Mouse (Mus musculus) lung, postnatal 4 days (tissue): Measurements from ENCODE around the gene Hmg20b.

Source experiments
- DNase-seq, 2 experiments: peaks; one replicate each; pipeline ENCODE4 v3.0.0; 2021

Hmg20b gene

DNA sequence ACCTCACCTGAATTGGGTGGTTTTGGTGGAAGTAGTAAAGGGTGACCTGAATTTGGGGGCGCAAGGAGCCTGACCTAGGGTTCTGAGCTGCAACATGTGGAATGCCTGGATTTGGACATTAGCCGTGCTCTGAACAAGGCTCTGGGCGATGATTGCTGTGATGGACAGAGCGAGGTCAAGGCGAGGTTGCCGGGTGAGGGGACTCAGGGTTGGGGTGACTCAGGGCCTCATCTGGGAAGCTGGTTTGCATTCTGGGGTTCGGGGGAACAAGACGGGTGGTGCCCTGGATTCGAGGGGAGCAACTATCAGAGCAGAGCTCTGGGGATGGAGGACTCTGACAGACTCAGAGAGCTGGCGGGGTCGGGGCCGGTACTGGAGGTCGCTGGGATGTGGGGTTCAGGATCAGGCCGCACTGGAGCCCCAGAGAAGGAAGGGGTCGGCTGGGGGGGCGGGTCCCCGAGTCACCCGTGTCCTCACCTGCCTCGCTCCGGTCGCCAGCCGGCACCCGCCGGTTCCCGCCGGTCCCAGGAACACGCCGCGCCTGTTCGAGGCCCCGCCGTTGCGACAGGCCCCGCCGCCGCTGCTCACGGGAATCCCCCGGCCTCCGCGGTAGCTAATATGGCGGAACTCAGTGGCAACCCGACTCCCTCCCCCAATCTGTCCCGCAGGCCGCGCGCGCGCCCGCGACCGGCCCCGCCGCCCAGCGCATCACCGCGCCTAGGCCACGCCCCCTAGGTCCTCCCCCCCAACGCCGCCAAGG, 27.7 kb upstream of the Hmg20b start, which contains the start of gene Fzr1:
Gene Fzr1 (minus strand): TSS at position 724 of the 760 bp plus-strand sequence.
- no peak for DNase-seq

DNA sequence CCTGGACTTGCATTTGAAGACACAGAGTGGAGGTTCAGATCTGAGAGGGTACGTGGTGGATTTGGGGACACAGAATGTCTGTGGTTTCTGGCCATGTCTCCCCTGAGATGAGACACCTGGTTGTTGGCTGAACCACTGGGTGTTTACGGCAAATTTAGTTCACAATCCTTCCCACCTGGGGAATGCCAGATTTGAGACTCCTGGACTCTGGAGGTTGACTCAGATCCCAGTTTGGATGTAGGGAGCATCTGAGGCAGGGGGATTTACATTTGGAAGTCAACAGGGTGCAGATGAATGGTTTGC, 27.0 kb upstream of the Hmg20b start:
- no peak for DNase-seq

DNA sequence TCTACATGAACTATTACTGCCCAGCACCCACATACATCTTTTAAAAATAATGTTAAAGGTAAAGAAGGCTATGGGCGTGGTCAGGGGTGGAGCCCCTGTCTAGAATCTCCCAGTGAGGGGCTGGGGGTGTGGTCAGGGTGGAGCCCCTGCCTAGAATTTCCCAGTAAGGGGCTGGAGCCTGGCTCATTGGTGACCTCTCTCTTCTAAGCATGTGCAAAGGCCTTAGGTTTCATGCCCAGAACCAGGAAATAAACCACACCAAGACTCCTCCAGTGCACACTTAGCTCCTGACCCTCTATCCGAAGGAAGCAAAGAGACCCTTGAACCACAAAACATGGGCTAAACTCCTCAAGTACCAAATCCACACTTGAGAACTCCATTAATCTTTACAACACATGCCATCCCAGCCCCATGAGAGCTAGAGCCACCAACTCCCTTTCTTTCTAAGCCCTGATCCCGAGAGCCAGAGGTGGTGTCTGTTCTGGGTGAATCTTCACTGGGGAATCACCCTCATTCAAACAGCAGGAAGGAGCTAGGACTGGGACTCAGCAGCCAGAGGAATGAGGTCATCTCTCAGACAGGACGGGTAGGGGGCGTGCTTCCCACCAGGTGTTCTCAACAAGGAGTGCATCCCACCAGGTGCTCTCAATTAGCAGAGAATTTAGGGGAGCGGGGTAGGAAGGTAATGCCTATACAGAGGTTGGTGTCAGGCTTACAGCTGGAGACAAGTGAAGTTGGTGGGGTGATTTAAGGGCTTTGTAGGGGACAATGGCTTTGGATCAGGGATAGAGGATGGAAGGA, 26.5 kb upstream of the Hmg20b start:
- no peak for DNase-seq

DNA sequence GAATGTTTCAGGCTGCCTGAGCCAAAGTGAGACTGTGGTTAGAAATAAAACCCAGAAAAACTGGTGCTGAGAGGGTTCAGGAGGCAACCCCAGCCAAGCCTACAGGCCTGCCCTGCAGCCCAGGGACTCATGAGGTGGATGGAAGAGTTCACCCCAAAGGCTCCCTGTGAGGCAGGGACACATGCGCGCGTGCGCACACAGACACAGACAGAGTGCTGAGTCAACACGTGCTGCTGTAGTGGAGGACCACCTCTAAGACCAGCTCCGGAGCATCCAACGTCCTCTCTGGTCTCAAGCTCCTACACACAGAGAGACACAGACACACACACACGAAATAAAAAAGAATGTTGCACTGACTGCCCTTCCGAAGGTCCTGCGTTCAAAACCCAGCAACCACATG, 25.0 kb upstream of the Hmg20b start:
- DNase-seq: no peak

DNA sequence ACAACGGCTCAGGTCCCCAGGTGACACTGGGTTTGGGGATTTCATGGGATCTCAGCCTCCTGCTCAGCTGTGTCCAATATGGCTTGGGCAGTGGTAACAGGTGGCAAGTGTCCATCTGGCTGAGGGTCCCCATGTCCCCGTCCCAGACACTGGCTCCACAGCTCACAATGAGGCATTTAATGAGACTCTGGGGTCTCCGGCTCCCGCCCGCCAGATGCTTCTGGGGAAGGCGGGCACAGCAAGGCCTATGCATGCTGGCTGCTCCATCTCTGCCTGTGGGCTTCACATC, 16.9 kb upstream of the Hmg20b start:
- DNase-seq: no peak

DNA sequence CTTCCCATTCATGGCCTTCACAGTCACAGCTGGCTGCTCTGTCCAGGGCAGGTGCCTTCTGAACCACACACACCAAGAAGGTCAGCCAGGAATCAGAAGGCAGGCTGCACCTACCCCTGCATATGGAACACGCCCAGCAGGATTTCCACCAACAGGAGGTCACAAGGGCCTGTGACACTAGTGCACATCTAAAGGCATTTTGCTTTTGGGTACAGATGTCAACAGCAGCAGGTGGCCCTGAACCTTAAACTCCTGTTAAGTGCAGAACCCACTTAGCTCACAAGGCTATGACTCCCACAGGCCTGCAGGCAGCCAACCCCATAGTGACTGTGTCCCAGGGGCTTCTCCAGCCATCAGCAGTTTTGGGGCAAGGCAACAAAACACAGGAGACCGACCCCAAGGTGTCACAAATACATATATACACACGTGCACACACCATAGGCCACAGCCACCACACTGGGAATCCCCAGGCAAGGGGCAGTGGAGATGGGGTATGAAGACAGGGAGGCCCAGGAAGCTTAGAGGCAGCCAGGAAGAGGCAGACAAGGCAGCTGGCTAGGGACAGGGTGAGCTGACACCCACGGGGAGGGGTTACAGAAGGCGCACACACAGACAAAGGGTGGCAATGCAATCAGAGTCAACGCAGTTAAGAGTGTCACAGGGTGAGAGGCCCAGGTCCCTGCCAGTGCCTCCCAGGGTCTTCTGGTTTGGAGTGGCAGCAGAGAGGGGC, 16.4 kb upstream of the Hmg20b start:
- DNase-seq: no peak

DNA sequence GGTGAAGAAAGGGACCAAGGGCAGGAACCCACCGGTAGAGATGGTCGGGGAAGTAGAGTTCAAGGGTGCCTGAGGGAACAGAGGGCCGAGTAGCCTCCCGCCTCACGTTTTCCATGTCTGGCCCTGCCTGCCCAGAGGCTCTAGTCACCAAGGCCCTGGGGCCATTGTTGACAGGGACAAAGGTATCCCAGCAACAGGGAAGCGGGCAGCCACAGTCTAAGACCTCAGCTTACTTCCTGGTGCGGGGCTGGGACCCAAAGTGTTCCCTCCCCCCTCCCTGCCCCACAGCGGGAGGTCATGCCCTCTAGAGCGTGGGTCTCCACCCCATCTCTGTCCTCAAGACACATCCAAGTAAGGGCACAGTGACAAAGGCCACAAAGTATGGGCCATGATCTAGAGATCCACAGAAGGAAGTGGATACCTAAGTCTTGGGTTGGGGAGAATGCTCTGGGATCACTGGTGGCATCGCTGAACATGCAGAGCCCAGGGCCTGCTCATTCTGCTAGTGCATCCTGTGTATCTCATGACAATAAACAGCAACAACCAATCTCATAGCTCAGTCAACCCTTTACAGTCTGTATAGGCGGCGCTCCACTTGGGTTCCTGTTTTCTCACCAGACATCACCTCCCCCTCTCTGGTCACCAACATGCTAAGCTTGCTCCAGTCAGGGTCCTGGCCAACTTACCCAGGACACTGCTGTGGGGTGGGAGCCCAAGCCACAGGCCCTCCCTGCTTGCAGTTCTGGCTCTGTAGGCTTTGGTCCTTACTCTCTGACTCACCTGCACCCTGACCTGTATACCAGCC, 15.6 kb upstream of the Hmg20b start, which contains the start of gene 4930404N11Rik:
Gene 4930404N11Rik (minus strand): TSS at position 145 of the 805 bp plus-strand sequence.
- DNase-seq: peak in 1 of 2 experiments; percentile 48

DNA sequence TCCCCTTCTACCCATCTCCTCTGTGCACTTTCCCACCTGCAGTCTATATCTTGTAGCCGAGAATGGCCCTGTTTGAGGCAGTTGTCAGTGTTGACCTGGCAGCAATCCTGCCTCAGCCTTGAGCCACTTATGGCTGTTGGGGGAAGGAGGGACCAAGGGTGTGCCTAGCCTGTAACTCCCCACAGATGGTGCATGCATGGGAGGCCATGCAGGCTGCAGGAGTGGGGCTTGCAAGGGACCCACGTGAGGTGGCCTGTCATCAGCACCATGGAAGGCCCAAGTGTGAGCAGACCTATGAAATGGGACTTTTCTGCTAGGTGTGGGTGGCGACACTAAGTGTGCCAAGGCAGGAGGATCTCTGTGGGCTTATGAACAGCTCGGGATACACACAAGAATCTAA, 14.8 kb upstream of the Hmg20b start:
- DNase-seq: no peak

DNA sequence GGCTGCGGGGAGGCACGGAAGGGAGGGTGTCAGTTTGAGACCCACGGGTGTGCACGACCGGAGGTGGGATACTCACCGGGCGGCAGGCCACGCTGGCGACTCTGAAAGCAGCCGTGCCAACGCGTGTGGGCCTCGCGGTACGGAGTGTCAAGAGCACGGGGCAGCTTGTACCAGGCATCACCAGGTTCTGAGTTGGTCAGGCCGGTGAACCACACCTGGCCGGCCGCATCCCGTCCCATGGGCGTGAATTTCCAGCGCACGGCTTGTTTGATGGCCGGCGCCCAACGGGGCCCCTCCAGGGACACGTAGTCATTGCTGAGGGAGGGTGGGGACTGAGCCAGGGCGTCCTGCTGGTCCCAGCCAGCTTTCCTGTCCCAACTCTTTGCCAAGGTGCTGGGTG, 14.4 kb upstream of the Hmg20b start:
- DNase-seq: peak in 1 of 2 experiments; percentile 60

DNA sequence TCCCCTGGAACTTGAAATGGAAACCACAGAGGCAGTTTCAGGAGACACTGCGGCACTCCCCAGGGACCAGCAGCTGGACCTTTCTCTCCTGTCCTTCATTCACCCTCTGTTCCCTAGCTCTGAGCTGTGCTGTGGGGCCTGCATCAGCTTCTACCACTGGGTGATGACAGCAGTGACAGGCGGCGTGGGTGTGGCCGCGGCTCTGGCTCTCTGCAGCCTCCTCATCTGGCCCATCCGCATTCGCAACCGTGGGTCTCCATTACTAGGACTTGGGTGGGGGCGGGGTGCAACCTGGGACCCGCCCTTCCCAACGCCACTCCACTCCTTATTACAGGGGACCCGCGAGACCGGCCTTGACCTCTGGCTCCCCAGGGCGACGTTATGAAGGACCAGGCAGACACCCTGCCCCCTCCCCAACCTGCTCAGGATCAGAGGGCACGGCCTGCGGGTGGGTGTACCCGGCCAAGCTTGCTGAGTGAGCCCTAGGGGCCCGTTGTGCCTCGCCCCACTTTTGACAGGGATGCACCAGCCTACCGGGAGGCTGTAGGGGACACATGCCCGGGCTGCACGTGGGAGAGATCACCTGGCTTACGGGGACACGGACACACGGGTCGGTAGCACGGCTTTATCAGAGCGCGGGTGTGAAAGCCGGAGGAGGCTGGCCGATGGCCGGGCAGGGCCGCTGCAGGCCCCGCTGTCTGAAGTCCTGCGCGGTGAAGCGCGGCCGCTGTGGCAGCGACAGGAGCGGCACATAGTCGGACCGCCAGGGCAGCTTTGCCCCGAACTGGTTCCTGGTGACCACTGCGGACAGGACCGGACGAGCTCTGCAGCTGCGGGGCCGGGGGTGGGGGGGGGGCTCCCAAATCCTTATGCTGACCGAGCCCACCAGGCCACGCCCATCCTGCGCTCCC, 13.4 kb upstream of the Hmg20b start:
- no peak for DNase-seq

DNA sequence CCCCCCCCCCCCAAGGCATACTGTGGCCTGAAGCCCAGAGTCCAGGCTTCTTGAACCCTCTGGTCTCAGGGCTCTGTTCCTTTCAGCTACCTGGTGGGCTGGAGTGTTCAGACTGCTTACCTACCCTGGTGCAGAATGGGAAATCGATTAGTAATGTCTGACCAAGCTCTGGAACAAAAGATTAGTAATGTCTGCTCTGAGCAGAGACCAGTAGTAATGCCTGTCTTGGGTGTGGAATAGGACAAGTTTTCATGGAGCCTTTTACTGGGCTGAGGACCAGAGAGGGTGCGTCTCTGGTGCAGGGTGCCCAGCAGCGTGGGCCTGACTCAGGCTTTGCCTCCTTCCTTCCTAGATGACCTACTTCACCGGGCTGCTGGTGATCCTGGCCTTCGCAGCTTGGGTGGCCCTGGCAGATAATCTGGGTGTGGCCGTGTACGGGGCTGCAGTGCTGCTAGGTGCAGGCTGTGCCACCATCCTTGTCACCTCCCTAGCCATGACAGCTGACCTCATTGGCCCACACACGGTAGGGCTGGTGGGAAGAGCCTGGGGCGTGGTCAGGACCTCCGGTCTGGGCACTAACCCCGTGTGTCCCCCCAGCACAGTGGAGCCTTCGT, 12.2 kb upstream of the Hmg20b start:
- DNase-seq: no peak

DNA sequence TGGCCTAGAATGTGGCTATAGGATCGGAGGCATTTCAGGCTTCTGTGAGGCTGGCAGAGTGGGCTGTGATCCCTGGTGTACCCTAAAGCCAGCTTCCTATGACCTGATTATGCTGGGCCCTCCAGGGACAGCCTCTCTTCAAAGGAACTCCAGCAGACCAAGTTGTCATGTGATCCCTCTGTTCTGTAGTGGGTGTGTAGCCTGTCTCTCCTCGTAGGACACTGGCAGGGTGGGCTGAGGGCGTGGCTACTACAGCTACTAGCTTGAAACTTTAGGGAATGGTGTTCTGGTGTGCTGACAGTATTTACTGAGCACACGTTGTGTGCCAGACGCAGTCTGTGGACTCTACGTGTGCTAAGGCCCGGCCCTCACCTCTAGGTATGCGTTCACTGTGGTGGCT, 10.4 kb upstream of the Hmg20b start:
- DNase-seq: no peak

DNA sequence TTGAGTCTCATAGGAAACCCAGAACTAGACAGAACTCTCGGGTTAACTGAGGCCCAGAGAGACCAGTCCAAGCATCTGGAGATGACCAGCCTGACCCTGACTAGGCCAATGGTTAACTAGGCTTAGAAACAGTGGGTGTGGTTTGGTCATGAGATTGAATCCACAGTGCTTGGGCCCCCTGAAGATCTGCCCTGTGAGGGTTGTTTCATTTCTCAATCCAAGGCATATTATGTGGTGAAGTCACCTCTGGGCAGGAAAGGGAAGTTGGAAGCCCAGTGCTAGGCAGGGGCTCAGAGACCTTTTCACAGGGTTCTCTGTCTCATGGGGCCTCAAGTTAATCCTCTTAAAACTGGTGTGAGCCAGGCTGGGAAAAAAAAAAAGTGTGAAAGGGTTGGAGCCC, 8.6 kb upstream of the Hmg20b start:
- DNase-seq: peak in 1 of 2 experiments; percentile 46

DNA sequence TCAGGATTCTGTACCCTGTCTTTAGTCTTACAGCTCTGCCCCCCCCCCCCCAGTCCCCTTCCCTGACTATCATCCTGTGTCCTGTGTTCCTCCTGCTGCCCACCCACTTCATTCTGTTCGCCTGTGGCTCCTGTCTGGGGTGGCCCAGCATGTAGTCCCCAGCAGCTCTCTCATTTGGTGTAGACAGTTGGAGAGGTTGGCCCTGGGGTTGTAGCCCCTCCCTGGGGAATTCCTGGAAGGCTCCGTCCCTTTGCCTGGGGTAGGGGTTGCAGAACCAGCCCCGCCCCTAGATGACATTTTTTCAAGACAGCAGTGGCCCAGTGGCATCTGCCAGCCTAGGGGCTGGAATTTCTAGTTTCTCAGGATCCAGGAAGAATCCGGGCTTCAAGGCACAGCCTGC, 7.9 kb upstream of the Hmg20b start:
- DNase-seq: no peak

DNA sequence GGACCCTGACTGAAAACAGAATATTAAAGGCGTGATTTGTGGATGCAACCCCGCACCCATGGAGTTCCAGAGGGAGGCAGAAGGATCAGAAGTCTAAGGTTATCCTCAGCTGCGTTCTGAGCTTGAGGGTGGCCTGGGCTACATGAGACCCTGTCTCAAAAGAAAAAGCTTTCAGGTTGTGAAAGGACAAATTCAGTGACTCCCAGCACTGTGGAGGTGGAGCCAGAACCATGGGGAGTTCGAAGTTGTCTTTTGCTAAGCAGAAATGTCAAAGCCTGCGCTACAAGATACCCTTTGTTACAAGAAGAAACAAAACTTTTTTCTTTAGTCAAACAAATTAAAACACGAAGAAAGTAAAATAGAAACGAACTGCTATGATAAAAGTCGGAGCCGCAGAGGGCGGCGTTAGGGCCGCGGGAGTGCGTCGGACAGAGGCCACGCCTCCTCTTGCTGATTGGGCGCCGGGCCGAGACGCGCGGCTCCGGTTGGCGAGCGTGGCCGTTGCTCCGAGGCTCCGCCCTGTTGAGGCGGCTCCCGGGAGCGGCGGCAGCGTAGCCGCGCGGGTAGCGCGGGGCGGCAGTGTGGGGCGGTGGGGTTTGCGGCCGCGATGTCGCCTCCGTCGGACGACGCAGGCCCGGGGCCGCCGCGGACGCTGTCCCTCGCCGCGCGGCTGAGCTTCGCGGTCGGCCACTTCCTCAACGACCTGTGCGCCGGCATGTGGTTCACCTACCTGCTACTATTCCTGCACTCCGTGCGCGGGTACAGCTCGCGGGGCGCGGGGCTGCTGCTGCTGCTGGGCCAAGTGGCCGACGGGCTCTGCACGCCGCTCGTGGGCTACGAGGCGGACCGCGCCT, 6.9 kb upstream of the Hmg20b start, which contains the start of gene Mfsd12:
Gene Mfsd12 (plus strand): TSS at position 501 of the 854 bp plus-strand sequence.
- peak; percentile 94 to 95 for DNase-seq

DNA sequence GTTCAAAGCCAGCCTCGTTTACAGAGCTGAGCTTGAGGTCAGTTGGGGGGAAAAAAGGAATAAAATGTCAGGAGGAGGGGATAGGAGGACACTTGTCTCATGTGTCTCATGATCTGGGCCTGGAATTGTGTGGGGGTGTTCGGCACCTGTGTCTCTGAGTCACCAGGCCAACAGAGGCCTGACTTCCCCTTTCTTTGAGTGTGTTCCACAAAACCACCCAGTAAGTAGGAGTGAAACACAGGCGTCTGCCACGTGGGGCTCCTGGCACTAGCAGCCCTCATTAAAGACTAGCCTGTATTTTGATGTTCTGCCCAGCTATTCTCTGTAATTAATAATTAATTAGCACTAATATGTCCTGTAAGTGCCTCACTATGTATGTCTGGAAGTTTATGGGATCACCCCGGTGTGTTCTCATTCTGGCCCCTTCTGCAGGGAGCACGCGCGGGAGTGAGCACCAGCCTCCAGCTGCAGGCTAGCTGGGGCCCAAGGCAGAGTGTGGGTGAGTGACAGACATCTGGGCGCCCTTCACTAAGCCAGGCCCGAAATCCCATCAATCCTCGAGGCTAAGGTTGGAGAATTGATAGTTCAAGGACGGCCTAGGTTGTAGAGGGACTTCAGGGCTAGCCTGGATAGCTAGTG, 6.2 kb upstream of the Hmg20b start:
- peak in 1 of 2 experiments; percentile 42 for DNase-seq

DNA sequence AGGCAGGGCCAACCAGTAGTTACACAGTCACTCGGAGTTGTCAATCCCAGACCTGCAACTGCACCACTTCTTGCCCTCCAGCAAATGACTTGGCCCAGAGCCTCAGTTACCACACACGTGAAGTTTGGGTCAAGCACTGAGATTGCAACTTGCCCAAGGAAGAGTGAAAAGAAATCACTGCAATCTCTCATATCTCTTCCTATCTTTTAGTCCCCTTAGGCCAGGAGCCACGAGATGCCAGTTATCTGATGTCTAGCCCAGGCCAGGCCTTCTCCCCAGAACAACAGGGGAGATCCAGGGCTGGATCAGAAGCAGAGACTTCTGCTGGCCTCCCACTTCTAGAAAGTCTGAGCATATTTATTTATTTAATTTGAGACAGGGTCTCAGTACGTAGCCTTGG, 5.3 kb upstream of the Hmg20b start:
- DNase-seq: no peak

DNA sequence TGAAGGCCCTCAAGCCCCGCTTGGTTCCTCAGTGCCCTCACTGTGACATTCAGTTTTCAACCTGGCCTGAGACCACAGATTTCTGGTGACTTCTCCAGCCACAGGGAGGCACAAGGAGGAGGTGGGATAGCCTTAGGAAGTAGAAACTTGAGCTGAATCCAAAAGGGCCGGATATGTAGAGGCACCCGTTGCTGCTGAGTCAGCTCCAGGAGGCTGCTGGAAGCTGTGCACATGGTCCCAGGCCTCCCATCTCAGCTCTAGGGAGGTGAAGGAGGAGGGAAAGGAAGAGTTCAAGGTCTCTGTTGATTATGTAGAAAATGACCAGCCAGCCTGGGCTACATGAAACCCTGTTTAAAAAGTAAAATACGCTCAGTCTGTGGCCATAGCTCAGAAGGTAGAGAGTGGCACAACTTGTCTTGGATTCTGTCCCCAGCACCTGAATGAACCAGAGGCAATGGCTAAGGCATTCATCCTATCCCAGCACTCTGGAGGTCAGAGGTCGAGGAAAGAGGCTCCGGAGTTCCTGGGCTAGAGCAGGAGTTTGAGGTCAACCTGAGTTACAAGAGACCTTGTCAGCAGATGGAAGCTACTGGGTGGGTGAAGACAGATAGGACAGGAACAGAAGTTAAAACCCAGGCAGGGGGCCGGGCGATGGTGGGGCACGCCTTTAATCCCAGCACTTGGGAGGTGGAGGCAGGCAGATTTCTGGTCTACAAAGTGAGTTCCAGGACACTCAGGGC, 4.6 kb upstream of the Hmg20b start:
- no peak for DNase-seq

DNA sequence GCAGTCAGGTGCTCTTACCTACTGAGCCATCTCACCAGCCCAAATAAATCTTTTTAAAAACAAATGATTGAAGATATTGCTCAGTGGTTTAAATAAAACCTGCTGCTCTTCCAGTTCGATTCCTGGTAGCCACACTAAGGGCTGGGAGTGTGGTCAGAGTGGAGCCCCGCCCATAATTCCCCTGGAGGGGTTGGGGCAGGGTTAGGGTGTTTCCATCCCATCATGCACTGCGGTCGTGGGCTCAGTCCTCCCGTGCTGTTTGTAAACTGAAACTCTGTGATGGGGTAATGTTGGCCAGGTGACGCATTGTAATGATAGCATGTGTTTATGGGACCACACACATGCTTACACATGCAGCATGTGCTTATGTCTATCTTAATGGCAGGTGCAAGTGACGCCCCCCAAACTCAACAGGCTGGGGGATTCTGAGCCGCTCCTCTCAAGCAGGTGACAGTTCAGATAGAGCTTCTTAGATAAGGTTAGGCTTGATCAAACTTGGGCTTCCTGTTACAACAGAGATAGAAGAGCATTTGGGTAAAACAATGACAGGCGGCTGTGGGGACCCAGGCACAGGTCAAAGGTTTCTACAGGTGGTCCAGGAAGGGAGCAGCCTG, 1.5 kb upstream of the Hmg20b start:
- DNase-seq: no peak
